Comparison of ENCODE assay signal across 18 mouse cellular contexts in genomic region chr2:160746637-160747036, GRCm38 (mm10). TPM values are rescaled to one million over a fixed set of nuclear protein-coding genes. Genes with fewer than 3 reads are reported as not detected.
DNase-seq lines count a peak whose midpoint lies in the region; ATAC-seq and TF ChIP-seq lines count a peak whose summit lies in the region.
"Had no signal": no experiment of that assay in that cellular context is flagged by ENCODE, and none has a peak within 500 bp of the region (broad histone marks: within the 10 kb centered on the region; RNA-seq: fewer than 3 reads in every experiment).

No protein-coding gene starts in this region.

- WGBS in kidney, postnatal 0 days = 94% methylated on average over 5 of the region's 5 CpGs
- 95% methylated on average over 5 of the region's 5 CpGs for WGBS in kidney, adult 2 months
- 93% methylated on average over 5 of the region's 5 CpGs for WGBS in stomach, postnatal 0 days

- H3K27ac ChIP-seq in kidney, postnatal 0 days = peak overlapping the region; percentile 31; the same call in 1 of the 2 replicates
- no peak overlapping the region for H3K27ac ChIP-seq in kidney, adult 2 months (ENCODE audit: insufficient read depth, low read depth, low read length)
- H3K27ac ChIP-seq in stomach, postnatal 0 days (replicated peaks) = 0 out of 2 replicates have a peak overlapping the region, but pooled peaks have one; percentile 45
- H3K27ac ChIP-seq: hindbrain, embryonic 15.5 days; liver, embryonic 13.5 days had no signal

- H3K4me3 ChIP-seq in kidney, postnatal 0 days (replicated peaks; ENCODE audit: low read depth, low read length) = no peak overlapping the region
- no peak overlapping the region for H3K4me3 ChIP-seq in kidney, adult 2 months (ENCODE audit: insufficient read depth, low read depth, low read length)
- no peak overlapping the region for H3K4me3 ChIP-seq in stomach, postnatal 0 days (ENCODE audit: low read depth, low read length)
- H3K4me3 ChIP-seq: hindbrain, embryonic 15.5 days; liver, embryonic 13.5 days had no signal

- no peak overlapping the region for H3K9ac ChIP-seq in kidney, postnatal 0 days (ENCODE audit: low read depth, low read length)
- no peak overlapping the region for H3K9ac ChIP-seq in stomach, postnatal 0 days (ENCODE audit: low read length)
- H3K9ac ChIP-seq: hindbrain, embryonic 15.5 days; liver, embryonic 13.5 days had no signal

- H3K4me1 ChIP-seq in kidney, postnatal 0 days (replicated peaks; ENCODE audit: insufficient read depth, low read length) = no peaks in the 10 kb centered on the region
- peaks cover 13% of the 10 kb centered on the region; the same call in 1 of the 2 replicates for H3K4me1 ChIP-seq in kidney, adult 2 months (ENCODE audit: control insufficient read depth, insufficient read depth, low read length)
- peaks cover 4% of the 10 kb centered on the region; the same call in 1 of the 2 replicates for H3K4me1 ChIP-seq in stomach, postnatal 0 days (replicated peaks; ENCODE audit: control insufficient read depth, insufficient read depth)

- no peaks in the 10 kb centered on the region for H3K27me3 ChIP-seq in kidney, postnatal 0 days (ENCODE audit: insufficient read depth, low read length)
- no peaks in the 10 kb centered on the region for H3K27me3 ChIP-seq in kidney, adult 2 months (replicated peaks; ENCODE audit: control insufficient read depth, insufficient read depth, low read length)
- H3K27me3 ChIP-seq in stomach, postnatal 0 days (ENCODE audit: control insufficient read depth, insufficient read depth, low read length) = no peaks in the 10 kb centered on the region
- H3K27me3 ChIP-seq: hindbrain, embryonic 15.5 days; liver, embryonic 13.5 days had no signal

- no peak for DNase-seq in kidney, postnatal 0 days (ENCODE audit: low spot score)
- DNase-seq in kidney, adult 2 months = no peak
- peak; percentile 28 for DNase-seq in thymus, postnatal 14 days
- no peak for DNase-seq in thymus, postnatal 25 days
- DNase-seq in induced T-regulatory cell, adult 2 months (ENCODE audit: low read depth) = peak; percentile 40
- DNase-seq in stomach, postnatal 0 days (ENCODE audit: low spot score) = no peak
- DNase-seq in ovary, postnatal 36 days (ENCODE audit: low spot score) = no peak
- no peak for DNase-seq in urinary bladder, adult 18-20 months (ENCODE audit: low spot score in 2 of 2)
- DNase-seq: adrenal gland, adult 8-10 months; cerebellum, adult 11-12 months; cerebellum, postnatal 25 days; heart, adult 18-20 months; heart, postnatal 14 days; kidney, adult 18-20 months; kidney, postnatal 4 days; liver, embryonic 13.5 days had no signal

- peaks cover 37% of the 10 kb centered on the region for H3K36me3 ChIP-seq in kidney, postnatal 0 days (ENCODE audit: insufficient read depth, low read length)
- H3K36me3 ChIP-seq in kidney, adult 2 months (ENCODE audit: control insufficient read depth, insufficient read depth, low read length) = no peaks in the 10 kb centered on the region
- H3K36me3 ChIP-seq in stomach, postnatal 0 days (ENCODE audit: control insufficient read depth, insufficient read depth, low read length) = peaks cover 17% of the 10 kb centered on the region; the same call in 1 of the 2 replicates

- no peak for ATAC-seq in kidney, postnatal 0 days (replicated peaks; ENCODE audit: low FRiP score, low read depth)
- ATAC-seq in stomach, postnatal 0 days (ENCODE audit: low FRiP score, low TSS enrichment) = no peak
- ATAC-seq: midbrain, embryonic 16.5 days had no signal

- TF ChIP-seq POLR2A in kidney, adult 2 months (IDR thresholded peaks at IDR 0.05; ENCODE audit: low read depth, low read length) = no peak

- no peaks in the 10 kb centered on the region for H3K9me3 ChIP-seq in kidney, postnatal 0 days (replicated peaks; ENCODE audit: low read length)
- H3K9me3 ChIP-seq in stomach, postnatal 0 days (ENCODE audit: control insufficient read depth, low read length) = no peaks in the 10 kb centered on the region
- H3K9me3 ChIP-seq: hindbrain, embryonic 15.5 days; liver, embryonic 13.5 days had no signal

- TF ChIP-seq CTCF in kidney, postnatal 0 days (IDR thresholded peaks at IDR 0.05; ENCODE audit: low read depth) = no peak
- no peak for TF ChIP-seq CTCF in kidney, adult 2 months (conservative IDR thresholded peaks at IDR 0.05; ENCODE audit: insufficient read depth, insufficient read length, low read depth, low read length)
- no peak for TF ChIP-seq CTCF in stomach, postnatal 0 days (IDR thresholded peaks at IDR 0.05; ENCODE audit: low read depth)

- H3K4me2 ChIP-seq in kidney, postnatal 0 days (ENCODE audit: low read length) = no peak overlapping the region
- no peak overlapping the region for H3K4me2 ChIP-seq in stomach, postnatal 0 days (replicated peaks; ENCODE audit: low read depth)
- H3K4me2 ChIP-seq: hindbrain, embryonic 15.5 days; liver, embryonic 13.5 days had no signal

- no peak for TF ChIP-seq EP300 in stomach, postnatal 0 days (optimal IDR thresholded peaks at IDR 0.05)

RNA-seq across cellular contexts. Expression of gene Plcg1, which starts 15.5 kb away (rescaled TPM):
- 31.6 and 32.5 TPM in 2 replicates for polyA plus RNA-seq in kidney, postnatal 0 days (2015; fragmentation: Nextera tagmentation; extraction: Ambion mirVana)
- 33.1 and 38.2 TPM in 2 replicates for polyA plus RNA-seq in kidney, adult 2 months (2012; rRNA removed)
- polyA plus RNA-seq in stomach, postnatal 0 days (2015; fragmentation: Nextera tagmentation; extraction: Ambion mirVana) = 11.4 and 11.5 TPM in 2 replicates

Comparison
In these comparisons a context has a peak if more than half of its experiments do, and no peak if none do; other contexts are left out.
1. DNase-seq: peak in thymus, postnatal 14 days (single experiment) and induced T-regulatory cell, adult 2 months (single experiment); none in kidney, postnatal 0 days (single experiment), kidney, adult 2 months (single experiment), thymus, postnatal 25 days (single experiment), stomach, postnatal 0 days (single experiment), ovary, postnatal 36 days (single experiment) and urinary bladder, adult 18-20 months (0 of 2).